Comparison of ENCODE assay signal across 8 mouse cellular contexts in the genomic region with DNA sequence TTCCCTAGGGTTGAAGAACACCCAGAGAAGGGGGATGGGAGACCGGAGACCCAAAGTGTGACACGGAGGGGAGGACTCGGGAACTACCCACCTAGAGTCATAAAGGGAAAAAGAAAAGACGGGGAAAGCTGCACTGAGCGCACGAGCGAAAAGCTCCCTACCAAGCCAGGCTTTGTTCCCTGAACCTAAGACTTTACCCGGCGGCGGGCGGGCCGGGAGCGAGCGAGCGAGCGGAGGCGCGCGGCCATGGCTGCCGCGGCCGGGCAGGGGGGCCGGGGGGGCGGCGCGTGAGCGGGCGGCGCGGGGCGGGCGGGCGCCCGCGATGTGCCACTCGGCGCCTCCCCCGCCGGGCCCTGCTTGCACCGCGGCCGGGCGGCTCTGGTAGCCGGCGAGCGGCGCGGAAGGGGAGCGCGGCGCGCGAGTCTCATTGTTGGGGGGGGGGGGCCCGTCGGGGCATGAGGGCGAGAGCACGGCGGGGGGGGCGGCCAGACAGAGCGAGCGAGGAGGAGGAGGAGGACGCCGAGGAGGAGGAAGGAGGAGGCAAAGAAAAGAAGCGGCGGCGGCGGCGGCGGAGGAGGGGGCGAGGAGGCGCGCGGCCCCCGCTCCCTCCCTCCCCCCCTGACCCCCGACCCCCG. TPM values are rescaled to one million over a fixed set of nuclear protein-coding genes. Genes with fewer than 3 reads are reported as not detected.
DNase-seq lines count a peak whose midpoint lies in the region; ATAC-seq and TF ChIP-seq lines count a peak whose summit lies in the region.

Mllt6 (plus strand) TSS at position 522 of the 635 bp plus-strand sequence.

- peaks cover 4% of the 10 kb centered on the region; the same call in 1 of the 2 replicates for H3K9me3 ChIP-seq in forebrain, embryonic 10.5 days
- no peaks in the 10 kb centered on the region for H3K9me3 ChIP-seq in heart, postnatal 0 days (replicated peaks; ENCODE audit: control insufficient read depth, low read length)
- H3K9me3 ChIP-seq in liver, postnatal 0 days (ENCODE audit: low read length) = no peaks in the 10 kb centered on the region
- no peaks in the 10 kb centered on the region for H3K9me3 ChIP-seq in neural tube, embryonic 13.5 days

- peak within 1 kb of the TSS; percentile 97 for H3K27ac ChIP-seq in forebrain, embryonic 10.5 days
- peak within 1 kb of the TSS; percentile 84 for H3K27ac ChIP-seq in heart, postnatal 0 days (ENCODE audit: low read depth)
- H3K27ac ChIP-seq in liver, postnatal 0 days (ENCODE audit: low read depth) = peak within 1 kb of the TSS; percentile 35; the same call in 1 of the 2 replicates
- H3K27ac ChIP-seq in neural tube, embryonic 13.5 days (replicated peaks) = peak within 1 kb of the TSS; percentile 88

- peak within 1 kb of the TSS; percentile 84 for H3K4me2 ChIP-seq in heart, postnatal 0 days (ENCODE audit: low read depth, low read length)
- H3K4me2 ChIP-seq in liver, postnatal 0 days (ENCODE audit: low read depth, low read length) = peak within 1 kb of the TSS; percentile 84
- peak within 1 kb of the TSS; percentile 83 for H3K4me2 ChIP-seq in neural tube, embryonic 13.5 days

- peak within 1 kb of the TSS; percentile 89 for H3K9ac ChIP-seq in heart, postnatal 0 days (replicated peaks; ENCODE audit: low read depth, low read length)
- peak within 1 kb of the TSS; percentile 71 for H3K9ac ChIP-seq in liver, postnatal 0 days (replicated peaks)
- peak within 1 kb of the TSS; percentile 93 for H3K9ac ChIP-seq in neural tube, embryonic 13.5 days

- ATAC-seq in heart, postnatal 0 days (ENCODE audit: insufficient read depth, low read depth) = peak; percentile 70
- peak; percentile 57 for ATAC-seq in liver, postnatal 0 days
- peak; percentile 70 for ATAC-seq in neural tube, embryonic 13.5 days (ENCODE audit: low read depth)

- peak within 1 kb of the TSS; percentile 94 for H3K4me3 ChIP-seq in forebrain, embryonic 10.5 days
- peak within 1 kb of the TSS; percentile 92 for H3K4me3 ChIP-seq in heart, postnatal 0 days (ENCODE audit: low read depth, low read length)
- H3K4me3 ChIP-seq in liver, postnatal 0 days (ENCODE audit: low read depth, low read length) = peak within 1 kb of the TSS; percentile 69
- peak within 1 kb of the TSS; percentile 92 for H3K4me3 ChIP-seq in neural tube, embryonic 13.5 days

- TF ChIP-seq EP300 in heart, postnatal 0 days (IDR thresholded peaks at IDR 0.05; ENCODE audit: low read depth) = no peak
- TF ChIP-seq EP300 in liver, postnatal 0 days (IDR thresholded peaks at IDR 0.05; ENCODE audit: low read depth) = no peak

- H3K4me1 ChIP-seq in forebrain, embryonic 10.5 days = peaks cover 68% of the 10 kb centered on the region
- peaks cover 23% of the 10 kb centered on the region for H3K4me1 ChIP-seq in heart, postnatal 0 days (ENCODE audit: control insufficient read depth, insufficient read depth)
- H3K4me1 ChIP-seq in liver, postnatal 0 days (ENCODE audit: insufficient read depth) = peaks cover 29% of the 10 kb centered on the region
- H3K4me1 ChIP-seq in neural tube, embryonic 13.5 days (replicated peaks) = peaks cover 56% of the 10 kb centered on the region

- under 1% methylated on average over 51 of the region's 76 CpGs for whole genome bisulfite sequencing in forebrain, embryonic 10.5 days
- WGBS in heart, postnatal 0 days = 0% methylated on average over 35 of the region's 76 CpGs
- WGBS in liver, postnatal 0 days (ENCODE audit: insufficient replicate concordance) = 2% methylated on average over 53 of the region's 76 CpGs
- WGBS in neural tube, embryonic 13.5 days = under 1% methylated on average over 44 of the region's 76 CpGs

- peaks cover 42% of the 10 kb centered on the region for H3K27me3 ChIP-seq in forebrain, embryonic 10.5 days (ENCODE audit: poor library complexity, severe bottlenecking)
- no peaks in the 10 kb centered on the region for H3K27me3 ChIP-seq in heart, postnatal 0 days (ENCODE audit: control insufficient read depth, insufficient read depth, low read length)
- peaks cover 37% of the 10 kb centered on the region for H3K27me3 ChIP-seq in liver, postnatal 0 days (ENCODE audit: insufficient read depth, low read length)
- peaks cover 21% of the 10 kb centered on the region for H3K27me3 ChIP-seq in neural tube, embryonic 13.5 days

- no peak for TF ChIP-seq CTCF in heart, postnatal 0 days (IDR thresholded peaks at IDR 0.05; ENCODE audit: low read depth)
- no peak for TF ChIP-seq CTCF in liver, postnatal 0 days (IDR thresholded peaks at IDR 0.05; ENCODE audit: low read depth)

- peaks cover 32% of the 10 kb centered on the region for H3K36me3 ChIP-seq in forebrain, embryonic 10.5 days (replicated peaks)
- peaks cover 19% of the 10 kb centered on the region for H3K36me3 ChIP-seq in heart, postnatal 0 days (replicated peaks; ENCODE audit: control insufficient read depth, insufficient read depth, low read length)
- H3K36me3 ChIP-seq in liver, postnatal 0 days (replicated peaks; ENCODE audit: insufficient read depth, low read length) = peaks cover 3% of the 10 kb centered on the region
- H3K36me3 ChIP-seq in neural tube, embryonic 13.5 days = peaks cover 28% of the 10 kb centered on the region

- peak; percentile 82 for DNase-seq in CD4-positive helper T cell, adult 2 months (ENCODE audit: low read depth, low spot score)
- DNase-seq in adrenal gland, postnatal 36 days = peak; percentile 85 to 90
- DNase-seq in forebrain, embryonic 10.5 days (ENCODE audit: extremely low spot score, low spot score) = peak; percentile 79
- DNase-seq in heart, postnatal 0 days (ENCODE audit: low spot score) = peak; percentile 88
- DNase-seq in kidney, postnatal 25 days = peak; percentile 85 to 93
- DNase-seq in liver, postnatal 0 days = peak; percentile 73
- peak; percentile 76 for DNase-seq in thymus, postnatal 14 days

RNA-seq across cellular contexts. Expression of gene Mllt6, which starts in this region (rescaled TPM):
- 10 to 100 TPM; 38.6 to 41.5 TPM for total RNA-seq in adrenal gland, postnatal 36 days (2021)
- polyA plus RNA-seq in forebrain, embryonic 10.5 days (2016; fragmentation: Nextera tagmentation; extraction: Ambion mirVana) = 1.5 and 2.5 TPM in 2 replicates
- total RNA-seq in heart, postnatal 0 days (2014; rRNA removed; ENCODE audit: low replicate concordance) = 45.2 and 46.1 TPM in 2 replicates
- 1.6 and 1.7 TPM in 2 replicates for polyA plus RNA-seq in heart, postnatal 0 days (2015; fragmentation: Nextera tagmentation; extraction: Ambion mirVana)
- 0.32 and 0.38 TPM in 2 replicates for polyA plus RNA-seq in liver, postnatal 0 days (2015; fragmentation: Nextera tagmentation; extraction: Ambion mirVana)
- polyA plus RNA-seq in neural tube, embryonic 13.5 days (2015; fragmentation: Nextera tagmentation; extraction: Ambion mirVana) = 3.2 and 3.4 TPM in 2 replicates

Comparison
In these comparisons a context has a peak if more than half of its experiments do, and no peak if none do; other contexts are left out.
1. Peak in every context shown above with its lines: DNase-seq, ATAC-seq, H3K4me3 ChIP-seq and H3K27ac ChIP-seq.
2. Peak in DNase-seq, ATAC-seq, H3K4me3 ChIP-seq, H3K27ac ChIP-seq, H3K9ac ChIP-seq and H3K4me2 ChIP-seq in liver, postnatal 0 days; RNA of the gene not detected or under 1 TPM.
3. H3K27ac ChIP-seq: peak in every context shown above with its lines; median percentile 97 in forebrain, embryonic 10.5 days; 88 in neural tube, embryonic 13.5 days; 84 in heart, postnatal 0 days; 35 in liver, postnatal 0 days.